Mouse (Mus musculus) lung, adult 2 months (tissue): Measurements from ENCODE around the gene Pbld2.

Source experiments
- CTCF ChIP-seq: fragments of 200-500 bp; IDR thresholded peaks from 2 replicates; pipeline ENCODE4 v1.5.1; 2011; ENCODE audit warnings: mild to moderate bottlenecking, low read length, control low read depth; ENCODE audit not compliant: insufficient read depth
- POLR2A ChIP-seq: fragments of 200-500 bp; IDR thresholded peaks from 2 replicates; pipeline ENCODE4 v1.6.1; 2011; ENCODE audit warnings: low read depth, mild to moderate bottlenecking, control low read depth, low read length, borderline replicate concordance; ENCODE audit errors: extremely low read depth

GRCm38 (mm10) chr10:62987341-62987740 is 36.8 kb upstream of the Pbld2 start:
- TF ChIP-seq POLR2A: no peak
- peak; percentile 36 for TF ChIP-seq CTCF
